Mouse (Mus musculus) neural tube, embryonic 11.5 days (tissue): ENCODE measurements around the gene Vmn1r91. TPM values are rescaled to one million over a fixed set of nuclear protein-coding genes. Genes with fewer than 3 reads are reported as not detected.
"Not testable (repeated sequence)": the region's sequence is repeated elsewhere in the genome, so short reads cannot be mapped to it uniquely, and the experiment has no call there.

Source experiments
- ATAC-seq: fragments of 200-750 bp; cut with Nextera tagmentation; 2 replicates; pipeline ENCODE4 v1.8.0; 2017; ENCODE audit warnings: moderate number of reproducible peaks, mild to moderate bottlenecking, moderate TSS enrichment, moderate library complexity; ENCODE audit not compliant: insufficient read depth, low FRiP score, low TSS enrichment
- DNase-seq: peaks from one replicate; pipeline ENCODE4 v3.0.0-alpha.2; 2015; ENCODE audit warnings: low spot score
- H3K27ac ChIP-seq: fragments of 300-500 bp; sonication (generic); 2 replicates; pipeline ENCODE4 v1.5.1; 2014; ENCODE audit warnings: low read depth, mild to moderate bottlenecking, low read length
- H3K27me3 ChIP-seq: fragments of 300-500 bp; sonication (generic); 2 replicates; pipeline ENCODE4 v1.6.1; 2014; ENCODE audit warnings: mild to moderate bottlenecking, low read length, mixed read lengths; ENCODE audit not compliant: control insufficient read depth, insufficient read depth
- H3K36me3 ChIP-seq: fragments of 300-500 bp; sonication (generic); 2 replicates; pipeline ENCODE4 v1.6.1; 2014; ENCODE audit warnings: mild to moderate bottlenecking, low read length, moderate library complexity, mixed read lengths; ENCODE audit not compliant: control insufficient read depth, insufficient read depth
- H3K4me1 ChIP-seq: fragments of 300-500 bp; sonication (generic); 2 replicates; pipeline ENCODE4 v1.6.1; 2014; ENCODE audit warnings: low read length, mixed read lengths; ENCODE audit not compliant: control insufficient read depth, insufficient read depth
- H3K4me2 ChIP-seq: fragments of 300-500 bp; sonication (generic); 2 replicates; pipeline ENCODE4 v1.6.1; 2014; ENCODE audit warnings: low read depth, mild to moderate bottlenecking, moderate library complexity
- H3K4me3 ChIP-seq: fragments of 300-500 bp; sonication (generic); 2 replicates; pipeline ENCODE4 v1.5.1; 2014; ENCODE audit warnings: low read depth, low read length
- H3K9ac ChIP-seq: fragments of 300-500 bp; sonication (generic); 2 replicates; pipeline ENCODE4 v1.6.1; 2014; ENCODE audit warnings: mild to moderate bottlenecking, low read length
- H3K9me3 ChIP-seq: fragments of 300-500 bp; sonication (generic); 2 replicates; pipeline ENCODE4 v1.6.1; 2016; ENCODE audit warnings: low read length; ENCODE audit not compliant: control insufficient read depth
- WGBS: fragments of 180-500 bp; shearing (Covaris S2); extraction: QIAGEN DNeasy Blood & Tissue Kit; methylation state at CpG from one replicate; pipeline ENCODE4 v1.1.7; 2014; 5-methylcytosine and 5-hydroxymethylcytosine counted together
- polyA plus RNA-seq: library from polyadenylated mRNA; unstranded; fragments of >200 nt; fragmentation: Nextera tagmentation; extraction: Ambion mirVana; gene quantifications from 2 replicates; pipeline ENCODE4 v1.2.1, GENCODE M21; 2014

Vmn1r91 gene
- not detected in 2 replicates for polyA plus RNA-seq

- ATAC-seq, H3K4me2 ChIP-seq, H3K36me3 ChIP-seq, H3K27me3 ChIP-seq, DNase-seq, H3K9ac ChIP-seq, H3K4me3 ChIP-seq, H3K9me3 ChIP-seq, H3K4me1 ChIP-seq, H3K27ac ChIP-seq: not testable (repeated sequence)
- 78% methylated on average over 5 of the region's 5 CpGs for WGBS
Measured at GRCm38 (mm10) chr7:20099380-20099779, at the start of gene Vmn1r91. Vmn1r91 (plus strand) TSS chr7:20099680.

DNA sequence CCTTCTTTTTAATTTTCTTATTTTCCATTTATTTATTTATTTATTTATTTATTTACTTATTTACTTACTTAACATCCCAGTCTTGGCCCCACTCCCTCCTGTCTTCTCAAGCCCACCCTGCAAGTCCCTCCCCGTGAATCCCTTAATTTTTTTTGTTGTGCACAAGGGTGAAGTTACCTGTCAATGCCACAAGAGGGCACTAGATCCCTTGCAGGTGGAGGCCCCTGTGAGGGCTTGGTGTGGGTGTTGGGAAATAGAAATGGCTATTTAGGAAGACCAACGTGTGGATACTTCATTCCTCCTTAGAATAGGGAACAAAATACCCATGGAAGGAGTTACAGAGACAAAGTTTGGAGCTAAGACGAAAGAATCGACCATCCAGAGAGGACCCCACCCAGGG lies 35.4 kb upstream of the Vmn1r91 start:
- not testable (repeated sequence) for H3K27ac ChIP-seq, H3K4me3 ChIP-seq, ATAC-seq, H3K4me2 ChIP-seq, H3K27me3 ChIP-seq, H3K9me3 ChIP-seq, H3K36me3 ChIP-seq, H3K4me1 ChIP-seq, H3K9ac ChIP-seq, DNase-seq
- 78% methylated on average over 4 of the region's 4 CpGs for WGBS

GRCm38 (mm10) chr7:20078118-20078517 lies 21.4 kb upstream of the Vmn1r91 start:
- H3K27me3 ChIP-seq, ATAC-seq, H3K9ac ChIP-seq, H3K4me3 ChIP-seq, H3K4me1 ChIP-seq, H3K9me3 ChIP-seq, H3K27ac ChIP-seq, H3K36me3 ChIP-seq, H3K4me2 ChIP-seq, DNase-seq: not testable (repeated sequence)
- WGBS, result 79% methylated on average over 18 of the region's 18 CpGs

DNA sequence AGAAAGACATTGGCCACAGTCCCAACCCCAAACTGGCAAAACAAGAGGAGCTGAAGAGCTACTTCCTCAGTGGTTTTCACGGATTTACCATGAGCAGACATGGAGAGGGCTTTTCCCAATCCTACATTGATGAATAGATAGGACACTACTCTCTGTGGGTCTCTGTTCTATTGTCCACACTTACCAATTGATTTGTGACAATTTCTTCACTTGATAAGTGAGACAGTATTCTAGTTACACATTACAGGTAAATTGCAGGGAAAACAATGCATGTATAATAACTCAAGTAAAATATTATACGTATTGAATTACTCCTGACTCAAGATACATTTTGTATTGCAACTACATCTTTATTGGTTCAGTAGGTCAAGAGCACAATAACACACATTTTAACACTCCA lies 23.0 kb downstream of the Vmn1r91 start, which contains the start of gene Gm16442:
Gene Gm16442, minus strand, starts transcription at position 101 of the 400 bp plus-strand sequence.
- H3K27ac ChIP-seq, H3K4me2 ChIP-seq, H3K27me3 ChIP-seq, DNase-seq, H3K9me3 ChIP-seq, H3K9ac ChIP-seq, ATAC-seq, H3K36me3 ChIP-seq, H3K4me1 ChIP-seq, H3K4me3 ChIP-seq: not testable (repeated sequence)
- WGBS, result no CpG with 5 or more reads among the region's 2 CpGs

- not testable (repeated sequence) for H3K4me2 ChIP-seq, H3K9ac ChIP-seq, H3K27ac ChIP-seq, DNase-seq, H3K4me3 ChIP-seq, H3K9me3 ChIP-seq, H3K27me3 ChIP-seq, H3K36me3 ChIP-seq, H3K4me1 ChIP-seq, ATAC-seq
- no CpG with 5 or more reads among the region's 5 CpGs for WGBS
Measured at GRCm38 (mm10) chr7:20138988-20139387, 39.5 kb downstream of the Vmn1r91 start, which contains the start of gene Vmn1r93. Vmn1r93 (minus strand) TSS chr7:20139088.

Other genes starting within 250 kb of the Vmn1r91 start
- gene Gm19345, start 247.7 kb upstream of the Vmn1r91 start, polyA plus RNA-seq, result 0.24 and 0.29 TPM in 2 replicates
- gene Ceacam16, start 238.4 kb upstream of the Vmn1r91 start, polyA plus RNA-seq, result not detected in 2 replicates
- gene Ceacam19, start 211.7 kb upstream of the Vmn1r91 start, polyA plus RNA-seq, result not detected in 2 replicates
- 2.9 and 4.8 TPM in 2 replicates for gene Pvr, start 178.5 kb upstream of the Vmn1r91 start, polyA plus RNA-seq
- gene Igsf23, start 148.9 kb upstream of the Vmn1r91 start, polyA plus RNA-seq, result not detected in 2 replicates
- not detected in 2 replicates for gene Ceacam20, start 134.3 kb upstream of the Vmn1r91 start, polyA plus RNA-seq
- gene Nlrp9b, start 108.2 kb upstream of the Vmn1r91 start, polyA plus RNA-seq, result not detected in 2 replicates
- not detected in 2 replicates for gene Gm16442, start 22.9 kb downstream of the Vmn1r91 start, polyA plus RNA-seq
- gene Vmn1r93, start 39.4 kb downstream of the Vmn1r91 start, polyA plus RNA-seq, result not detected in 2 replicates
- gene Vmn1r94, start 68.7 kb downstream of the Vmn1r91 start, polyA plus RNA-seq, result not detected in 2 replicates
- gene Vmn1r95, start 94.0 kb downstream of the Vmn1r91 start, polyA plus RNA-seq, result not detected in 2 replicates
- gene Gm6164, start 105.9 kb downstream of the Vmn1r91 start, polyA plus RNA-seq, result not detected in 2 replicates
- gene Gm4498, start 134.1 kb downstream of the Vmn1r91 start, polyA plus RNA-seq, result not detected in 2 replicates
- not detected in 2 replicates for gene Gm5890, start 163.2 kb downstream of the Vmn1r91 start, polyA plus RNA-seq
- not detected in 2 replicates for gene Gm4133, start 234.4 kb downstream of the Vmn1r91 start, polyA plus RNA-seq